ENCODE assay signal across 15 mouse cellular contexts in the genomic region with DNA sequence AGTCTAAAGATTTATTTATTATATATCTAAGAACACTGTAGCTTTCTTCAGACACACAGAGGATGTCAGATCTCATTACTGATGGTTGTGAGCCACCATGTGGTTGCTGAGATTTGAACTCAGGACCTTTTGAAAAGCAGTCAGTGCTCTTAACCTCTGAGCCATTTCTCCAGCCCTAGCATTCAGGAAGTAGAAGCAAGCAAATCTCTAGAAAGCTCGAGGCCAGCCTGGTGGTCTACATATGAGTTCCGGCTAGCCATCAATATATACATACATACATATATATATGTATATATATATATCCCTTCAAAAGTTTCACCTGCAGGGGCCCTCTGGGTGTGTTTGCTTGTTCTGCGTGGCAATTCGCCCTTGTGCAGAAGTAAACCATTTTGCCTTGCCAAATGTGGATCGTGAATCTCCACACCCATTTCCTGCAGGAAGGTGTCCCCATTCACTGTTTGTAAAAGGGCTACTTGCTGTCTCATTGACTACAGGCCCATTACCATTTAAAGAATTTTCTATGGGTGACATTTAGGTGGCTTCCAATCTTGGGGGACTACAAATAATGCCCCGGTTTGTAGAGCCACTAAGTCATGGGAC. TPM values are rescaled to one million over a fixed set of nuclear protein-coding genes. Genes with fewer than 3 reads are reported as not detected.
DNase-seq lines count a peak whose midpoint lies in the region; ATAC-seq and TF ChIP-seq lines count a peak whose summit lies in the region.
"Had no signal": no experiment of that assay in that cellular context is flagged by ENCODE, and none has a peak within 500 bp of the region (broad histone marks: within the 10 kb centered on the region; RNA-seq: fewer than 3 reads in every experiment).

No protein-coding gene starts in this region.

- peak overlapping the region; percentile 86; the same call in 1 of the 2 replicates for H3K4me3 ChIP-seq in forebrain, embryonic 10.5 days
- H3K4me3 ChIP-seq in forebrain, embryonic 15.5 days, result no peak overlapping the region
- no peak overlapping the region for H3K4me3 ChIP-seq in lung, embryonic 15.5 days
- no peak overlapping the region for H3K4me3 ChIP-seq in hindbrain, postnatal 0 days (ENCODE audit: low read length)
- no peak overlapping the region for H3K4me3 ChIP-seq in midbrain, embryonic 16.5 days (ENCODE audit: low read depth, low read length)

- H3K9me3 ChIP-seq in forebrain, embryonic 10.5 days, result no peaks in the 10 kb centered on the region
- no peaks in the 10 kb centered on the region for H3K9me3 ChIP-seq in forebrain, embryonic 15.5 days
- no peaks in the 10 kb centered on the region for H3K9me3 ChIP-seq in lung, embryonic 15.5 days
- no peaks in the 10 kb centered on the region for H3K9me3 ChIP-seq in hindbrain, postnatal 0 days (ENCODE audit: low read length)
- H3K9me3 ChIP-seq in midbrain, embryonic 16.5 days (replicated peaks; ENCODE audit: control insufficient read depth, low read length, poor library complexity, severe bottlenecking), result no peaks in the 10 kb centered on the region

- peaks cover 7% of the 10 kb centered on the region for H3K27me3 ChIP-seq in forebrain, embryonic 10.5 days (ENCODE audit: poor library complexity, severe bottlenecking)
- H3K27me3 ChIP-seq in forebrain, embryonic 15.5 days, result no peaks in the 10 kb centered on the region
- H3K27me3 ChIP-seq in lung, embryonic 15.5 days, result no peaks in the 10 kb centered on the region
- no peaks in the 10 kb centered on the region for H3K27me3 ChIP-seq in hindbrain, postnatal 0 days (ENCODE audit: insufficient read depth, low read length)
- H3K27me3 ChIP-seq in midbrain, embryonic 16.5 days (ENCODE audit: control insufficient read depth, insufficient read depth, low read depth, low read length), result no peaks in the 10 kb centered on the region

- no peak for TF ChIP-seq CTCF in hindbrain, postnatal 0 days (IDR thresholded peaks at IDR 0.05; ENCODE audit: low read depth)

- ATAC-seq in forebrain, embryonic 15.5 days (replicated peaks), result no peak
- no peak for ATAC-seq in lung, embryonic 15.5 days (ENCODE audit: borderline replicate concordance, extremely low read depth, low FRiP score, low TSS enrichment)
- no peak for ATAC-seq in hindbrain, postnatal 0 days
- no peak for ATAC-seq in midbrain, embryonic 16.5 days

- 89% methylated on average over 6 of the region's 6 CpGs for WGBS in forebrain, embryonic 10.5 days
- WGBS in forebrain, embryonic 15.5 days, result 87% methylated on average over 6 of the region's 6 CpGs
- WGBS in lung, embryonic 15.5 days, result 78% methylated on average over 6 of the region's 6 CpGs
- 85% methylated on average over 6 of the region's 6 CpGs for WGBS in hindbrain, postnatal 0 days
- WGBS in midbrain, embryonic 16.5 days, result 88% methylated on average over 6 of the region's 6 CpGs

- H3K9ac ChIP-seq in forebrain, embryonic 15.5 days (replicated peaks), result no peak overlapping the region
- H3K9ac ChIP-seq in lung, embryonic 15.5 days, result no peak overlapping the region
- H3K9ac ChIP-seq in hindbrain, postnatal 0 days (replicated peaks; ENCODE audit: low read length), result no peak overlapping the region
- H3K9ac ChIP-seq in midbrain, embryonic 16.5 days (ENCODE audit: low read depth, low read length), result no peak overlapping the region

- H3K36me3 ChIP-seq in forebrain, embryonic 10.5 days (replicated peaks), result no peaks in the 10 kb centered on the region
- no peaks in the 10 kb centered on the region for H3K36me3 ChIP-seq in forebrain, embryonic 15.5 days
- H3K36me3 ChIP-seq in lung, embryonic 15.5 days, result no peaks in the 10 kb centered on the region
- no peaks in the 10 kb centered on the region for H3K36me3 ChIP-seq in hindbrain, postnatal 0 days (ENCODE audit: insufficient read depth, low read length)
- H3K36me3 ChIP-seq in midbrain, embryonic 16.5 days (ENCODE audit: control insufficient read depth, insufficient read depth, low read length), result no peaks in the 10 kb centered on the region

- DNase-seq in forebrain, embryonic 10.5 days (ENCODE audit: extremely low spot score, low spot score), result no peak
- no peak for DNase-seq in lung, postnatal 4 days
- DNase-seq in hindbrain, postnatal 0 days (ENCODE audit: low spot score), result no peak
- DNase-seq in urinary bladder, postnatal 25 days (ENCODE audit: low spot score), result no peak
- DNase-seq in frontal cortex, postnatal 14 days (ENCODE audit: low spot score in 2 of 2), result no peak
- DNase-seq: heart, adult 18-20 months; kidney, postnatal 14 days; lung, embryonic 14.5 days had no signal

- H3K27ac ChIP-seq in forebrain, embryonic 10.5 days, result no peak overlapping the region
- H3K27ac ChIP-seq in forebrain, embryonic 15.5 days (replicated peaks), result no peak overlapping the region; the same call in 1 of the 2 replicates
- no peak overlapping the region for H3K27ac ChIP-seq in lung, embryonic 15.5 days
- H3K27ac ChIP-seq in hindbrain, postnatal 0 days, result peak overlapping the region; percentile 82; the same call in 1 of the 2 replicates
- H3K27ac ChIP-seq in midbrain, embryonic 16.5 days (ENCODE audit: low read length), result no peak overlapping the region

- peaks cover 33% of the 10 kb centered on the region for H3K4me1 ChIP-seq in forebrain, embryonic 10.5 days
- peaks cover 19% of the 10 kb centered on the region for H3K4me1 ChIP-seq in forebrain, embryonic 15.5 days
- peaks cover 31% of the 10 kb centered on the region for H3K4me1 ChIP-seq in lung, embryonic 15.5 days
- peaks cover 6% of the 10 kb centered on the region; the same call in 1 of the 2 replicates for H3K4me1 ChIP-seq in hindbrain, postnatal 0 days (ENCODE audit: insufficient read depth, low read length)
- H3K4me1 ChIP-seq in midbrain, embryonic 16.5 days (ENCODE audit: control insufficient read depth, insufficient read depth, low read length), result peaks cover 16% of the 10 kb centered on the region

- H3K4me2 ChIP-seq in forebrain, embryonic 15.5 days (replicated peaks), result no peak overlapping the region
- H3K4me2 ChIP-seq in lung, embryonic 15.5 days, result peak overlapping the region; percentile 92; the same call in 1 of the 2 replicates
- H3K4me2 ChIP-seq in hindbrain, postnatal 0 days (ENCODE audit: low read depth, low read length), result no peak overlapping the region
- peak overlapping the region; percentile 90; the same call in 1 of the 2 replicates for H3K4me2 ChIP-seq in midbrain, embryonic 16.5 days (ENCODE audit: low read length)

RNA-seq across cellular contexts. Expression of a gene that starts 1.2 kb away (rescaled TPM):
- polyA plus RNA-seq in forebrain, embryonic 10.5 days (2016; fragmentation: Nextera tagmentation; extraction: Ambion mirVana), result 125 TPM in 2 replicates
- 97.5 and 97.8 TPM in 2 replicates for polyA plus RNA-seq in forebrain, embryonic 15.5 days (2015; fragmentation: Nextera tagmentation; extraction: Ambion mirVana)
- 319 and 330 TPM in 2 replicates for polyA plus RNA-seq in lung, embryonic 15.5 days (2015; fragmentation: Nextera tagmentation; extraction: Ambion mirVana)
- total RNA-seq in hindbrain, postnatal 0 days (2014; rRNA removed), result 87.7 and 106 TPM in 2 replicates
- 150 and 157 TPM in 2 replicates for polyA plus RNA-seq in hindbrain, postnatal 0 days (2015; fragmentation: Nextera tagmentation; extraction: Ambion mirVana)
- 129 and 141 TPM in 2 replicates for polyA plus RNA-seq in midbrain, embryonic 16.5 days (2015; fragmentation: Nextera tagmentation; extraction: Ambion mirVana)

RNA-seq across cellular contexts. Expression of a gene that starts 23.9 kb away (rescaled TPM):
- 2.7 and 3.0 TPM in 2 replicates for polyA plus RNA-seq in forebrain, embryonic 10.5 days (2016; fragmentation: Nextera tagmentation; extraction: Ambion mirVana)
- 1.1 and 1.2 TPM in 2 replicates for polyA plus RNA-seq in forebrain, embryonic 15.5 days (2015; fragmentation: Nextera tagmentation; extraction: Ambion mirVana)
- polyA plus RNA-seq in lung, embryonic 15.5 days (2015; fragmentation: Nextera tagmentation; extraction: Ambion mirVana), result 2.5 and 2.9 TPM in 2 replicates
- total RNA-seq in hindbrain, postnatal 0 days (2014; rRNA removed), result 1.7 and 3.7 TPM in 2 replicates
- 1.6 and 2.2 TPM in 2 replicates for polyA plus RNA-seq in hindbrain, postnatal 0 days (2015; fragmentation: Nextera tagmentation; extraction: Ambion mirVana)
- polyA plus RNA-seq in midbrain, embryonic 16.5 days (2015; fragmentation: Nextera tagmentation; extraction: Ambion mirVana), result 1.4 and 1.9 TPM in 2 replicates

RNA-seq across cellular contexts. Expression of a gene that starts 49.1 kb away (rescaled TPM):
- polyA plus RNA-seq in forebrain, embryonic 10.5 days (2016; fragmentation: Nextera tagmentation; extraction: Ambion mirVana), result 47.3 and 53.1 TPM in 2 replicates
- 57.1 and 61.9 TPM in 2 replicates for polyA plus RNA-seq in forebrain, embryonic 15.5 days (2015; fragmentation: Nextera tagmentation; extraction: Ambion mirVana)
- 48.2 and 49.2 TPM in 2 replicates for polyA plus RNA-seq in lung, embryonic 15.5 days (2015; fragmentation: Nextera tagmentation; extraction: Ambion mirVana)
- 51.0 and 57.6 TPM in 2 replicates for total RNA-seq in hindbrain, postnatal 0 days (2014; rRNA removed)
- polyA plus RNA-seq in hindbrain, postnatal 0 days (2015; fragmentation: Nextera tagmentation; extraction: Ambion mirVana), result 43.1 and 46.1 TPM in 2 replicates
- polyA plus RNA-seq in midbrain, embryonic 16.5 days (2015; fragmentation: Nextera tagmentation; extraction: Ambion mirVana), result 58.8 and 64.1 TPM in 2 replicates

RNA-seq across cellular contexts. Expression of a gene that starts 49.5 kb away (rescaled TPM):
- polyA plus RNA-seq in forebrain, embryonic 10.5 days (2016; fragmentation: Nextera tagmentation; extraction: Ambion mirVana), result 1.1 TPM in 2 replicates
- polyA plus RNA-seq in forebrain, embryonic 15.5 days (2015; fragmentation: Nextera tagmentation; extraction: Ambion mirVana), result 3.7 and 3.8 TPM in 2 replicates
- polyA plus RNA-seq in lung, embryonic 15.5 days (2015; fragmentation: Nextera tagmentation; extraction: Ambion mirVana), result 1.1 and 1.5 TPM in 2 replicates
- total RNA-seq in hindbrain, postnatal 0 days (2014; rRNA removed), result 8.5 and 14.4 TPM in 2 replicates
- polyA plus RNA-seq in hindbrain, postnatal 0 days (2015; fragmentation: Nextera tagmentation; extraction: Ambion mirVana), result 1.3 and 1.4 TPM in 2 replicates
- 4.9 and 6.5 TPM in 2 replicates for polyA plus RNA-seq in midbrain, embryonic 16.5 days (2015; fragmentation: Nextera tagmentation; extraction: Ambion mirVana)

RNA-seq across cellular contexts. Expression of a gene that starts 49.5 kb away (rescaled TPM):
- not detected in 2 replicates for polyA plus RNA-seq in forebrain, embryonic 10.5 days (2016; fragmentation: Nextera tagmentation; extraction: Ambion mirVana)
- polyA plus RNA-seq in forebrain, embryonic 15.5 days (2015; fragmentation: Nextera tagmentation; extraction: Ambion mirVana), result not detected in 2 replicates
- polyA plus RNA-seq in lung, embryonic 15.5 days (2015; fragmentation: Nextera tagmentation; extraction: Ambion mirVana), result not detected in 2 replicates
- total RNA-seq in hindbrain, postnatal 0 days (2014; rRNA removed), result not detected in 2 replicates
- polyA plus RNA-seq in hindbrain, postnatal 0 days (2015; fragmentation: Nextera tagmentation; extraction: Ambion mirVana), result not detected in 2 replicates
- not detected in 2 replicates for polyA plus RNA-seq in midbrain, embryonic 16.5 days (2015; fragmentation: Nextera tagmentation; extraction: Ambion mirVana)
- total RNA-seq: ES-E14; heart, adult 18-20 months; hematopoietic stem cell, adult 5-6 weeks had no signal
- polyA plus RNA-seq: forebrain, embryonic 16.5 days; lung, embryonic 14.5 days; thymus, adult 2 months had no signal

Comparison
In these comparisons a context has a peak if more than half of its experiments do, and no peak if none do; other contexts are left out.
1. H3K4me2 ChIP-seq: peak in lung, embryonic 15.5 days (single experiment) and midbrain, embryonic 16.5 days (single experiment); none in forebrain, embryonic 15.5 days (single experiment) and hindbrain, postnatal 0 days (single experiment).